In the genomic region with DNA sequence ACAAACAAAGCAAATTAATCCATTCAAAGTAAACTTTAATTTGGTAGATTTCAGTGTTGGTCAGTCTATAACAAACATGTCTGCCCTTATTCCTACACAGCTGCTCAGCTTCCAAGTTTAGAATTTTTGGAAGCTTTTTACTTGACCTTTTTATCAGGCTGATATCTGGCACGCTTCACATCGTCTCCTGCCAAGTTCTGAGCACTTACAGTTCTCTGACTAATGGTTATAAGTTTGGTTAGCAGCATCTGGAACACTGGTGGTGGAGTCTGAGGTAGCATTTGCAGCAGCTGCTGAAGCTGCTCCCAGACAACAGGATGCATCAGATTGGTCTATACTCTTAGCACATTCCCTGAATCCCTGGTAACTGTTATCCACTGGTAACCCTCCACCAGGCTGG, we compare ENCODE assay signal across 20 mouse cellular contexts. TPM values are rescaled to one million over a fixed set of nuclear protein-coding genes. Genes with fewer than 3 reads are reported as not detected.
DNase-seq lines count a peak whose midpoint lies in the region; ATAC-seq and TF ChIP-seq lines count a peak whose summit lies in the region.
"Had no signal": no experiment of that assay in that cellular context is flagged by ENCODE, and none has a peak within 500 bp of the region (broad histone marks: within the 10 kb centered on the region; RNA-seq: fewer than 3 reads in every experiment).

No protein-coding gene starts in this region.

- H3K4me3 ChIP-seq in kidney, postnatal 0 days (replicated peaks; ENCODE audit: low read depth, low read length): no peak overlapping the region
- no peak overlapping the region for H3K4me3 ChIP-seq in lung, embryonic 16.5 days (ENCODE audit: low read length)
- H3K4me3 ChIP-seq in lung, postnatal 0 days (ENCODE audit: low read depth, low read length): no peak overlapping the region
- H3K4me3 ChIP-seq: embryonic facial prominence, embryonic 12.5 days; forebrain, embryonic 12.5 days; heart, embryonic 13.5 days; hindbrain, embryonic 13.5 days; limb, embryonic 15.5 days; neural tube, embryonic 12.5 days; stomach, embryonic 15.5 days had no signal

- H3K27me3 ChIP-seq in kidney, postnatal 0 days (ENCODE audit: insufficient read depth, low read length): no peaks in the 10 kb centered on the region
- H3K27me3 ChIP-seq in lung, embryonic 16.5 days (ENCODE audit: control insufficient read depth, insufficient read depth, low read depth, low read length): no peaks in the 10 kb centered on the region
- no peaks in the 10 kb centered on the region for H3K27me3 ChIP-seq in lung, postnatal 0 days (replicated peaks; ENCODE audit: insufficient read depth, low read length)
- H3K27me3 ChIP-seq: CH12.LX; limb, embryonic 15.5 days; Patski; stomach, embryonic 15.5 days had no signal

- no peak for TF ChIP-seq CTCF in kidney, postnatal 0 days (IDR thresholded peaks at IDR 0.05; ENCODE audit: low read depth)
- no peak for TF ChIP-seq CTCF in lung, postnatal 0 days (IDR thresholded peaks at IDR 0.05)

- TF ChIP-seq EP300 in lung, postnatal 0 days (IDR thresholded peaks at IDR 0.05): no peak

- 61% methylated on average over 2 of the region's 2 CpGs for WGBS in kidney, postnatal 0 days
- WGBS in lung, embryonic 16.5 days: 31% methylated on average over 2 of the region's 2 CpGs
- 36% methylated on average over 2 of the region's 2 CpGs for WGBS in lung, postnatal 0 days

- DNase-seq in kidney, postnatal 0 days (ENCODE audit: low spot score): peak; percentile 72
- no peak for DNase-seq in kidney, adult 18-20 months
- DNase-seq in lung, postnatal 14 days: no peak
- DNase-seq in adrenal gland, adult 8-10 months: peak; percentile 54
- peak; percentile 28 for DNase-seq in lung, postnatal 0 days (ENCODE audit: low spot score)
- no peak for DNase-seq in thymus, postnatal 10 days (ENCODE audit: low spot score in 2 of 2)
- DNase-seq: cerebellum, postnatal 25 days; thymus, postnatal 25 days had no signal

- no peak for ATAC-seq in kidney, postnatal 0 days (replicated peaks; ENCODE audit: low FRiP score, low read depth)
- ATAC-seq in lung, embryonic 16.5 days (ENCODE audit: low read depth): peak; percentile 41; the same call in 1 of the 2 replicates
- no peak for ATAC-seq in lung, postnatal 0 days
- ATAC-seq in inflammation-experienced regulatory T-cells, adult 6 months: no peak
- ATAC-seq: Patski had no signal

- H3K9me3 ChIP-seq in kidney, postnatal 0 days (replicated peaks; ENCODE audit: low read length): no peaks in the 10 kb centered on the region
- no peaks in the 10 kb centered on the region for H3K9me3 ChIP-seq in lung, embryonic 16.5 days (ENCODE audit: control insufficient read depth, low read length)
- no peaks in the 10 kb centered on the region for H3K9me3 ChIP-seq in lung, postnatal 0 days (ENCODE audit: low read length)
- H3K9me3 ChIP-seq: embryonic facial prominence, embryonic 12.5 days; forebrain, embryonic 12.5 days; heart, embryonic 13.5 days; hindbrain, embryonic 13.5 days; limb, embryonic 15.5 days; neural tube, embryonic 12.5 days; stomach, embryonic 15.5 days had no signal

- no peak overlapping the region for H3K27ac ChIP-seq in kidney, postnatal 0 days
- no peak overlapping the region for H3K27ac ChIP-seq in lung, embryonic 16.5 days (ENCODE audit: low read length)
- H3K27ac ChIP-seq in lung, postnatal 0 days (ENCODE audit: low read length): no peak overlapping the region
- H3K27ac ChIP-seq: embryonic facial prominence, embryonic 12.5 days; forebrain, embryonic 12.5 days; heart, embryonic 13.5 days; hindbrain, embryonic 13.5 days; limb, embryonic 15.5 days; macrophage; neural tube, embryonic 12.5 days; stomach, embryonic 15.5 days had no signal

- H3K4me1 ChIP-seq in kidney, postnatal 0 days (replicated peaks; ENCODE audit: insufficient read depth, low read length): peaks cover 4% of the 10 kb centered on the region; the same call in 1 of the 2 replicates
- H3K4me1 ChIP-seq in lung, embryonic 16.5 days (replicated peaks; ENCODE audit: control insufficient read depth, insufficient read depth, low read length): peaks cover 13% of the 10 kb centered on the region
- H3K4me1 ChIP-seq in lung, postnatal 0 days (ENCODE audit: insufficient read depth, low read depth, low read length): peaks cover 8% of the 10 kb centered on the region; the same call in 1 of the 2 replicates

- no peak overlapping the region for H3K4me2 ChIP-seq in kidney, postnatal 0 days (ENCODE audit: low read length)
- no peak overlapping the region for H3K4me2 ChIP-seq in lung, embryonic 16.5 days (ENCODE audit: low read depth, low read length)
- H3K4me2 ChIP-seq in lung, postnatal 0 days (replicated peaks; ENCODE audit: low read depth, low read length): no peak overlapping the region
- H3K4me2 ChIP-seq: embryonic facial prominence, embryonic 12.5 days; forebrain, embryonic 12.5 days; heart, embryonic 13.5 days; hindbrain, embryonic 13.5 days; limb, embryonic 15.5 days; neural tube, embryonic 12.5 days; stomach, embryonic 15.5 days had no signal

- H3K9ac ChIP-seq in kidney, postnatal 0 days (ENCODE audit: low read depth, low read length): no peak overlapping the region
- H3K9ac ChIP-seq in lung, embryonic 16.5 days (ENCODE audit: low read length): no peak overlapping the region
- no peak overlapping the region for H3K9ac ChIP-seq in lung, postnatal 0 days (replicated peaks; ENCODE audit: low read depth)
- H3K9ac ChIP-seq: embryonic facial prominence, embryonic 12.5 days; forebrain, embryonic 12.5 days; heart, embryonic 13.5 days; hindbrain, embryonic 13.5 days; limb, embryonic 15.5 days; neural tube, embryonic 12.5 days; stomach, embryonic 15.5 days had no signal

- no peaks in the 10 kb centered on the region for H3K36me3 ChIP-seq in kidney, postnatal 0 days (ENCODE audit: insufficient read depth, low read length)
- no peaks in the 10 kb centered on the region for H3K36me3 ChIP-seq in lung, embryonic 16.5 days (ENCODE audit: control insufficient read depth, insufficient read depth, low read length)
- no peaks in the 10 kb centered on the region for H3K36me3 ChIP-seq in lung, postnatal 0 days (ENCODE audit: insufficient read depth, low read length)
- H3K36me3 ChIP-seq: embryonic facial prominence, embryonic 12.5 days; forebrain, embryonic 12.5 days; heart, embryonic 13.5 days; hindbrain, embryonic 13.5 days; limb, embryonic 15.5 days; neural tube, embryonic 12.5 days; stomach, embryonic 15.5 days had no signal

RNA-seq across cellular contexts. Expression of a gene that starts 1.5 kb away (rescaled TPM):
- polyA plus RNA-seq in kidney, postnatal 0 days (2015; fragmentation: Nextera tagmentation; extraction: Ambion mirVana): 38.1 and 48.5 TPM in 2 replicates
- 38.0 and 43.7 TPM in 2 replicates for polyA plus RNA-seq in lung, embryonic 16.5 days (2015; fragmentation: Nextera tagmentation; extraction: Ambion mirVana)
- 1 to 10 TPM; 3.7 to 9.2 (median 4.7) TPM for total RNA-seq in adrenal gland, adult 8-10 months (2022)
- polyA plus RNA-seq in lung, postnatal 0 days (2015; fragmentation: Nextera tagmentation; extraction: Ambion mirVana): 40.5 and 52.5 TPM in 2 replicates
- 1 to 10 TPM; 1.0 to 2.4 (median 2.4) TPM for polyA plus RNA-seq in inflammation-experienced regulatory T-cells, adult 6 months (2017; shearing (Covaris generic))

RNA-seq across cellular contexts. Expression of a gene that starts 1.8 kb away (rescaled TPM):
- 73.1 and 74.3 TPM in 2 replicates for polyA plus RNA-seq in kidney, postnatal 0 days (2015; fragmentation: Nextera tagmentation; extraction: Ambion mirVana)
- polyA plus RNA-seq in lung, embryonic 16.5 days (2015; fragmentation: Nextera tagmentation; extraction: Ambion mirVana): 60.4 and 62.0 TPM in 2 replicates
- total RNA-seq in adrenal gland, adult 8-10 months (2022): 10 to 100 TPM; 42.1 to 54.8 (median 44.4) TPM
- polyA plus RNA-seq in lung, postnatal 0 days (2015; fragmentation: Nextera tagmentation; extraction: Ambion mirVana): 44.8 and 50.0 TPM in 2 replicates
- polyA plus RNA-seq in inflammation-experienced regulatory T-cells, adult 6 months (2017; shearing (Covaris generic)): 10 to 100 TPM; 14.2 to 32.2 (median 21.2) TPM

Comparison
In these comparisons a context has a peak if more than half of its experiments do, and no peak if none do; other contexts are left out.
1. DNase-seq: peak in kidney, postnatal 0 days (single experiment), adrenal gland, adult 8-10 months (single experiment) and lung, postnatal 0 days (single experiment); none in kidney, adult 18-20 months (single experiment), lung, postnatal 14 days (single experiment) and thymus, postnatal 10 days (0 of 2).
2. RNA of a gene that starts 1.5 kb away (polyA plus RNA-seq): 38.0 to 43.7 TPM in lung, embryonic 16.5 days, 40.5 to 52.5 TPM in lung, postnatal 0 days and 38.1 to 48.5 TPM in kidney, postnatal 0 days; 1.0 to 2.4 TPM in inflammation-experienced regulatory T-cells, adult 6 months; every median in the first group is over 10 times any median in the second.